Mouse (Mus musculus) limb, embryonic 10.5 days (tissue): Measurements from ENCODE around the gene Tbx3. TPM values are rescaled to one million over a fixed set of nuclear protein-coding genes. Genes with fewer than 3 reads are reported as not detected.

ENCODE experiments used
- DNase-seq: peaks from one replicate; pipeline ENCODE4 v3.0.0-alpha.2; 2017; ENCODE audit warnings: low spot score
- H3K27ac ChIP-seq: fragments of 300-500 bp; sonication (generic); 2 replicates; pipeline ENCODE4 v1.5.1; 2016; ENCODE audit warnings: mild to moderate bottlenecking
- H3K27me3 ChIP-seq: fragments of 300-500 bp; sonication (generic); 2 replicates; pipeline ENCODE4 v1.6.1; 2016; ENCODE audit warnings: low read depth, mild to moderate bottlenecking; ENCODE audit not compliant: poor library complexity, severe bottlenecking
- H3K36me3 ChIP-seq: fragments of 300-500 bp; sonication (generic); 2 replicates; pipeline ENCODE4 v1.6.1; 2016; ENCODE audit warnings: mild to moderate bottlenecking, moderate library complexity
- H3K4me1 ChIP-seq: fragments of 300-500 bp; sonication (generic); 2 replicates; pipeline ENCODE4 v1.6.1; 2016
- H3K4me3 ChIP-seq: fragments of 300-500 bp; sonication (generic); 2 replicates; pipeline ENCODE4 v1.5.1; 2016; ENCODE audit warnings: mild to moderate bottlenecking, moderate library complexity
- H3K9me3 ChIP-seq: fragments of 300-500 bp; sonication (generic); replicated peaks from 2 replicates; pipeline ENCODE4 v1.6.1; 2016; ENCODE audit warnings: mild to moderate bottlenecking
- WGBS: fragments of 180-500 bp; shearing (Covaris S2); methylation state at CpG from one replicate; pipeline ENCODE4 v1.1.7; 2016; 5-methylcytosine and 5-hydroxymethylcytosine counted together
- polyA plus RNA-seq: library from polyadenylated mRNA; unstranded; fragments of >200 nt; fragmentation: Nextera tagmentation; extraction: Ambion mirVana; gene quantifications from 2 replicates; pipeline ENCODE4 v1.2.1, GENCODE M21; 2016

Tbx3 gene
- polyA plus RNA-seq, 1 experiment from 2014 or later = 55.3 TPM

DNA sequence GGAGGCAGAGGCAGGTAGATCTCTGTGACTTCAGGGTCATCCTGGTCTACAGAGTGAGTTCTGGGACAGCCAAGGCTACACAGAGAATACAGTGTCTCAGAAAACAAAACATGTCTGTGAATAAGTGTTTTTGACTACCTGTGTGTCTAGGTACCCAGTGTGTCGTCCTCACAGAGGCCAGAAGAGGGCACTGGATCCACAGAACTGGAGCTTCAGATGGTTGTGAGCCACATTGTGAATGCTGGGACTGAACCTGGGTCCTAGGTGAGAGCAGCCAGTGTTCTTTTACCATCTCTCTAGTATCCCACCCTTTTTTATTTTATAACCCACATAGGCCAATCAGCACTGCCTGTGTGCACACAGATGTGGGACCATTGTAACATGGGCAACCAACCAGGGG lies 32.6 kb downstream of the Tbx3 start:
- H3K4me1 ChIP-seq = peaks cover 6% of the 10 kb centered on the region
- H3K27ac ChIP-seq = no peak overlapping the region
- H3K9me3 ChIP-seq = no peaks in the 10 kb centered on the region
- H3K4me3 ChIP-seq = no peak overlapping the region
- WGBS = 82% methylated on average over 1 of the region's 1 CpGs
- no peak for DNase-seq
- H3K27me3 ChIP-seq = peaks cover 31% of the 10 kb centered on the region
- H3K36me3 ChIP-seq = no peaks in the 10 kb centered on the region

- H3K4me1 ChIP-seq = peaks cover 6% of the 10 kb centered on the region
- no peaks in the 10 kb centered on the region for H3K9me3 ChIP-seq
- H3K4me3 ChIP-seq = no peak overlapping the region
- peaks cover 45% of the 10 kb centered on the region for H3K27me3 ChIP-seq
- H3K27ac ChIP-seq = no peak overlapping the region
- DNase-seq = no peak
- 74% methylated on average over 7 of the region's 7 CpGs for WGBS
- no peaks in the 10 kb centered on the region for H3K36me3 ChIP-seq
Observed at GRCm38 (mm10) chr5:119704900-119705299, 34.4 kb downstream of the Tbx3 start.

GRCm38 (mm10) chr5:119706467-119706866 lies 36.0 kb downstream of the Tbx3 start:
- peaks cover 8% of the 10 kb centered on the region for H3K4me1 ChIP-seq
- H3K36me3 ChIP-seq = no peaks in the 10 kb centered on the region
- no peak for DNase-seq
- 1% methylated on average over 17 of the region's 17 CpGs for WGBS
- peak overlapping the region; percentile 40 for H3K4me3 ChIP-seq
- H3K27ac ChIP-seq = peak overlapping the region; percentile 76
- no peaks in the 10 kb centered on the region for H3K9me3 ChIP-seq
- peaks cover 60% of the 10 kb centered on the region for H3K27me3 ChIP-seq

GRCm38 (mm10) chr5:119708850-119709585 lies 38.5 kb downstream of the Tbx3 start:
- H3K9me3 ChIP-seq = no peaks in the 10 kb centered on the region
- no peaks in the 10 kb centered on the region for H3K36me3 ChIP-seq
- DNase-seq = no peak
- H3K27ac ChIP-seq = no peak overlapping the region
- WGBS = 88% methylated on average over 14 of the region's 14 CpGs
- H3K4me3 ChIP-seq = no peak overlapping the region
- peaks cover 17% of the 10 kb centered on the region for H3K4me1 ChIP-seq
- H3K27me3 ChIP-seq = peaks cover 70% of the 10 kb centered on the region

GRCm38 (mm10) chr5:119709826-119710559 lies 39.5 kb downstream of the Tbx3 start:
- Histone ChIP-seq H3K27me3 (peaks cover 70% of the 10 kb centered on the region), H3K27ac (no peak overlapping the region), H3K4me3 (no peak overlapping the region), H3K36me3 (no peaks in the 10 kb centered on the region), H3K9me3 (no peaks in the 10 kb centered on the region), H3K4me1 (peaks cover 17% of the 10 kb centered on the region)
- 24% methylated on average over 18 of the region's 18 CpGs for WGBS
- DNase-seq = no peak

- Histone ChIP-seq H3K27me3 (peaks cover 65% of the 10 kb centered on the region), H3K4me1 (peaks cover 17% of the 10 kb centered on the region), H3K36me3 (no peaks in the 10 kb centered on the region), H3K9me3 (no peaks in the 10 kb centered on the region), H3K27ac (no peak overlapping the region), H3K4me3 (no peak overlapping the region)
- WGBS = 26% methylated on average over 7 of the region's 7 CpGs
- DNase-seq = no peak
Observed at GRCm38 (mm10) chr5:119710756-119711155, 40.3 kb downstream of the Tbx3 start.

DNA sequence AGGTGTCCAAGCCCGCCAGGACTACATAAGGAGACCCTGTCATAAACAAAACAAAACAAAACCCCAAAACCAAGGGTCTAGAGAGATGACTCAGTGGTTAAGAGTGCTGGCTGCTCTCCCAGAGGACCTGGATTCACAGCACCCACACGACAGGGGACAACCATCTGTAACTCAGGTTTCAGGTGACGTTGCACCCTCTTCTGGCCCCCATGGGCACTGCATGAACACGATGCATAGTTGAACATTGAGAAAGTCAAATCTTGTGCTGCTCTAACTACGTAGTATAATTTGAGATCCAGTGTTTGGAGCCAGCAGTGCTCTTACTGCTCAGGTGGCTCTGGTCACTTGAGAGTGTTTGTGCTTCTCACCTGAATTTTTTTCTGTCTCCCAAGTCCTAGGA lies 41.2 kb downstream of the Tbx3 start:
- DNase-seq = no peak
- no peaks in the 10 kb centered on the region for H3K36me3 ChIP-seq
- H3K27me3 ChIP-seq = peaks cover 56% of the 10 kb centered on the region
- H3K9me3 ChIP-seq = no peaks in the 10 kb centered on the region; the same call in 1 of the 2 replicates
- WGBS = 89% methylated on average over 5 of the region's 5 CpGs
- peaks cover 13% of the 10 kb centered on the region for H3K4me1 ChIP-seq
- no peak overlapping the region for H3K27ac ChIP-seq
- H3K4me3 ChIP-seq = no peak overlapping the region

DNA sequence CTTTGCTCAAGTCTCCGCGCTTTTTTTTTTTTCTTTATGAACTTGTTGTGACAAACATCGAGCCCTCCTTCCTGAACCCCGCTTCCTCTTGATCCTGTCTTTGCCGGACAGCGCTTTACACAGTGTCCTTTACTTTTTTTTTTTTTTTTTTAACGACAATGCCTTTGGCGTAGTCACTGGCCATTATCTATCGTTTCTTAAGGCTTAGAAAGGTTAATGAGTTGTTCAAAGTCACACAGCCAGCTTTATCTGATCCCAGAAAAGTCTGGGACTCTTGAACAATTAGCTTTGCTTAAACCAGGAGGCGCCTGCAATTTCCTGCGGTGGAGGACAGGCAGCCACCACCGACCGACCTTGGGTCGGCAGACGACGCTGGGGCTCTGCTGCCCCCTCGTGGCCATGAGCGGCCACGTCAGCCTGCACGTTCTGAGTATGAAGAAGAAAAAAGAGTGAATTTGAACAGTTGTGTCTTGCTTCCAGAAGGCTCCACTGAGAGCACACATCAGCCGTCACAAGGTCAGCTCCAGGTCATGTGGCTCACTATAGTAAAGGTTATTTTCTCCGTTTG lies 42.3 kb downstream of the Tbx3 start:
- peaks cover 45% of the 10 kb centered on the region for H3K27me3 ChIP-seq
- H3K4me3 ChIP-seq = peak overlapping the region; percentile 28; the same call in 1 of the 2 replicates
- H3K9me3 ChIP-seq = no peaks in the 10 kb centered on the region; the same call in 1 of the 2 replicates
- peak; percentile 92 for DNase-seq
- peaks cover 11% of the 10 kb centered on the region for H3K4me1 ChIP-seq
- WGBS = 8% methylated on average over 22 of the region's 22 CpGs
- H3K27ac ChIP-seq = no peak overlapping the region
- H3K36me3 ChIP-seq = no peaks in the 10 kb centered on the region

- peaks cover 18% of the 10 kb centered on the region for H3K27me3 ChIP-seq
- no peaks in the 10 kb centered on the region; the same call in 1 of the 2 replicates for H3K9me3 ChIP-seq
- H3K4me1 ChIP-seq = peaks cover 20% of the 10 kb centered on the region
- no peaks in the 10 kb centered on the region for H3K36me3 ChIP-seq
- H3K27ac ChIP-seq = no peak overlapping the region
- no peak for DNase-seq
- H3K4me3 ChIP-seq = no peak overlapping the region
- WGBS = 15% methylated on average over 11 of the region's 11 CpGs
Observed at GRCm38 (mm10) chr5:119720471-119721265, 50.2 kb downstream of the Tbx3 start.

DNA sequence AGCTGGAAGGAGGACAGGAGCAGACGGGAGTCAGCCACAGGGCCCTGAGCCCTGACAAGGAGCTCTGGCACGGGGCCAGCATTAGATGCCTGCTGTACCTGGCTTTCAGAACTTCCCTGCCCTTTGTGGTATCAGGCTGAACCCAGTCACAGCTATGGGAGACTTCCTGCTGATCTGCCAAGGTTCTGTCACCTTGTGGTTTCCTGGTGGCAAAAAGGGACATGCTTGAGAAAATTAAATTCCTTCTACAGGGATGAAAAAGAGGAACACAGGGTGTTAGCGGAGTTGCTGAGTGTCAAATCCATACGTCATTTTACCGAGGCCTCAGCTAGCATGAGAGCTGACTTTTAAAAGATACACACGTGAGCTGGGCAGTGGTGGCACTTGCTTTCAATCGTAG lies 62.5 kb downstream of the Tbx3 start:
- no peaks in the 10 kb centered on the region for H3K9me3 ChIP-seq
- H3K4me1 ChIP-seq = peaks cover 4% of the 10 kb centered on the region
- DNase-seq = no peak
- 61% methylated on average over 7 of the region's 7 CpGs for WGBS
- no peak overlapping the region for H3K4me3 ChIP-seq
- H3K27ac ChIP-seq = no peak overlapping the region
- no peaks in the 10 kb centered on the region for H3K36me3 ChIP-seq
- 0 out of 2 replicates have a peak, but pooled peaks cover 5% of the 10 kb centered on the region for H3K27me3 ChIP-seq
